Mouse (Mus musculus) myocyte (in vitro differentiated cells): ENCODE data around the gene Banp.

Experiments
- CEBPB ChIP-seq: IDR thresholded peaks from 2 replicates; pipeline ENCODE4 v1.6.1; 2011; ENCODE audit warnings: mild to moderate bottlenecking, moderate library complexity; ENCODE audit not compliant: poor library complexity, insufficient read depth, severe bottlenecking
- E2F4 ChIP-seq: IDR thresholded peaks from one replicate; pipeline ENCODE4 v1.6.1; 2011; ENCODE audit warnings: mild to moderate bottlenecking, control low read depth, moderate library complexity; ENCODE audit not compliant: insufficient read depth
- MAX ChIP-seq: IDR thresholded peaks from one replicate; pipeline ENCODE4 v1.6.1; 2011; ENCODE audit warnings: low read depth, mild to moderate bottlenecking, control low read depth
- MYOD1 ChIP-seq, 3 experiments: IDR thresholded peaks; one replicate each; pipeline ENCODE4 v1.6.1; 2011; ENCODE audit warnings: control low read depth in 2 of 3, low read depth in 2 of 3, mild to moderate bottlenecking in 2 of 3, moderate library complexity in 1 of 3; ENCODE audit not compliant: insufficient read length in 2 of 3, control insufficient read depth in 1 of 3
- MYOG ChIP-seq, 3 experiments: IDR thresholded peaks; one replicate each; pipeline ENCODE4 v1.6.1; 2011; ENCODE audit warnings: control low read depth in 2 of 3, low read depth in 2 of 3, mild to moderate bottlenecking in 2 of 3; ENCODE audit not compliant: insufficient read length in 2 of 3, control insufficient read depth in 1 of 3, insufficient read depth in 1 of 3
- POLR2A ChIP-seq: IDR thresholded peaks from one replicate; pipeline ENCODE4 v1.6.1; 2011; ENCODE audit warnings: low read depth, mild to moderate bottlenecking, control low read depth, moderate library complexity; ENCODE audit not compliant: insufficient read length
- POLR2AphosphoS2 ChIP-seq: IDR thresholded peaks from one replicate; pipeline ENCODE4 v1.6.1; 2011; ENCODE audit warnings: low read depth, control low read depth; ENCODE audit not compliant: insufficient read length
- REST ChIP-seq: IDR thresholded peaks from one replicate; pipeline ENCODE4 v1.6.1; 2011; ENCODE audit warnings: mild to moderate bottlenecking, control low read depth, moderate library complexity; ENCODE audit not compliant: insufficient read depth, insufficient read length
- SRF ChIP-seq: IDR thresholded peaks from one replicate; pipeline ENCODE4 v1.6.1; 2011; ENCODE audit warnings: low read depth; ENCODE audit not compliant: control insufficient read depth, insufficient read length
- TCF12 ChIP-seq: IDR thresholded peaks from one replicate; pipeline ENCODE4 v1.6.1; 2011; ENCODE audit warnings: mild to moderate bottlenecking, control low read depth; ENCODE audit not compliant: poor library complexity, insufficient read depth, severe bottlenecking
- TCF3 ChIP-seq: IDR thresholded peaks from one replicate; pipeline ENCODE4 v1.6.1; 2011; ENCODE audit warnings: low read depth, control low read depth; ENCODE audit not compliant: insufficient read length
- USF1 ChIP-seq: IDR thresholded peaks from one replicate; pipeline ENCODE4 v1.6.1; 2011; ENCODE audit warnings: low read depth, mild to moderate bottlenecking, control low read depth, moderate library complexity

- no peak for TF ChIP-seq POLR2A
- no peak for TF ChIP-seq E2F4
- TF ChIP-seq MAX = no peak
- no peak for TF ChIP-seq TCF3
- TF ChIP-seq MYOD1 (IDR thresholded peaks at IDR 0.05; ENCODE audit: control insufficient read depth in 1 of 3, insufficient read length in 2 of 3, low read depth in 2 of 3) = no peak
- TF ChIP-seq USF1 = no peak
- TF ChIP-seq CEBPB = no peak
- no peak for TF ChIP-seq TCF12
- no peak for TF ChIP-seq MYOG (IDR thresholded peaks at IDR 0.05; ENCODE audit: control insufficient read depth in 1 of 3, insufficient read depth in 1 of 3, insufficient read length in 2 of 3, low read depth in 2 of 3)
- no peak for TF ChIP-seq POLR2AphosphoS2
- no peak for TF ChIP-seq SRF
- no peak for TF ChIP-seq REST
These were observed 44.1 kb upstream of the Banp start for GRCm38 (mm10) chr8:121905420-121905819.
